Mouse (Mus musculus) heart, postnatal 4 days (tissue): ENCODE data around the gene Plekha7. TPM values are rescaled to one million over a fixed set of nuclear protein-coding genes. Genes with fewer than 3 reads are reported as not detected.
"Not testable (repeated sequence)": the region's sequence is repeated elsewhere in the genome, so short reads cannot be mapped to it uniquely, and the experiment has no call there.

Experiments
- DNase-seq: peaks from one replicate; pipeline ENCODE4 v3.0.0; 2021
- total RNA-seq, 2 experiments: library from RNA; stranded (reverse); gene quantifications; 2 replicates each; pipeline ENCODE4 v1.2.3; 2021

Plekha7 gene
- total RNA-seq, 2 experiments from 2014 or later = 19.5 to 24.9 TPM

- DNase-seq = no peak
These were observed 182.5 kb downstream of the Plekha7 start for GRCm38 (mm10) chr7:116125671-116126070.

GRCm38 (mm10) chr7:116124057-116124456 is 184.1 kb downstream of the Plekha7 start:
- no peak for DNase-seq

GRCm38 (mm10) chr7:116123597-116123985 is 184.6 kb downstream of the Plekha7 start:
- no peak for DNase-seq

DNA sequence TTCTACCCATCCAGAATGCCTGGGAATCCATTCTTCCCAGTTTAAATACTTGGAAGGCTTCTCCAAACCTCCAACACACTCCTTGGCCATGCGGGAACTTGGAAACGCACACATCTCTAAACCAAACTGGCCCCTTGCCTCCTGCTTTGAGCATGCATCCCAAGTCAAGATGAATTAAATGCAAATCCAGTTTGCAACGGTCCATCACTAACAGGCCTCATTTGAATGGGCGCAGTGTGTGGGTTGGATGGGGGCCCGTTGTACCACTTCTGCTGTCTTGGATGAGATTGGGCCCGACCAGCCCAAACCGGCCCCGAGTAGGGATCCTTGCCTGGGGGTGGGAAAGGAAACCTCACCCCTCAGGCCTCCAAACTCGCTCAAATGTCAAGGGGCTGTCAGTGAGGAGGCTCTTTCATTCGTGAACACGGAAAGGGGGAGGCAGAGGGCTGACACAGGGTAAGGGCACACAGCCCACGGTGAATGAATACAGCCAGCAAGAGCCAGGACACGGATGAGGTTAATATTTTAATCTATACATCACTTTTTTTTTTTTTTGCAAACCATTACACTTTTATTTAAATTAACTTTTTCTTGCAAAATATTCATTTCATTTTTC is 185.1 kb downstream of the Plekha7 start:
- no peak for DNase-seq

DNA sequence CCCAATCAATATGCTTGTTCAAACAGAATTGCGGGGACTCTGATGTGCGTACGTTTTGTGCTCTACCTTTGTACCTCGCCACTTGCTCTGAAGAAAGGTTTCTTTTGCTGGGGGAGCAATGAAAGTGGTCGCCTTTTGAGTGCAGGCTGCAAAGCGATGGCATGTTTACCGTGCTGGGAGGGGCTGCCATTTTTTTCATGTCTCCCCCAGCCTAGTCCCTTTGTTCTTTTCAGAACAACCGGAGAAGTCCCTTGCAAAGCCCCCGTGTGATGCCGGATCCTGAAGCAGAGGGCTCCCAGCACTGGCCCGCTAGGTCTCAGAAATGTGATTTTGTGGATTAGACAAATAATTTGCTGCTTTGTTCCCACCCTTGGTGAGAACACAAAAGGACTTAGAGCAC is 187.0 kb downstream of the Plekha7 start:
- no peak for DNase-seq

- DNase-seq = no peak
These were observed 187.4 kb downstream of the Plekha7 start for GRCm38 (mm10) chr7:116120737-116121136.

DNA sequence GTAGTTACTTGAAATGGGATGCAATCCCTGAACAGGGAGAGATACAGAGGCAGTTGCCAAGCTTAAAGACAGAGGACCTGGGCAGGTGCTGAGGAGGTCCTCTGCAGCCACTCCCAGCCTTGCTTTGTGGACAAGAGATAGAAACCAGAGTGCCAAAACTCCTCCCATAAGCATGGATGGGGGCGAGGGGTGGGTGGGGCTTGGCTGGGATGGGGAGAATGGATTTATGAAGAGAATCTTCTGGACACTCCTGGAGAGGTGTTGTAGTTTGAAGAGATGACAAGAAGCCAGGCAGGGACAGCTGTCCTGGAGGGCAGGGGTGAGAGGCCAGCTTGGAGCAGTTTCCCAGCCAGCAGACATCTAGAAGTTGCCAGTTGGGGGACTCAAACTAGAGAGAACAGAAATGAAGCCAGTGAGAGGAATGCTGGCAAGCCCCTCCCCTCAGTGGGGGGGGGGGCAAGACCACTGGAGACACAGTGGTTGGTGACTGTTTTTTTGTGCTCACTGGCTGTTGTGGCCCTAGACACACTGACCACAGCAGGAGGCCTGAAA is 188.8 kb downstream of the Plekha7 start:
- no peak for DNase-seq

- no peak for DNase-seq
These were observed 192.2 kb downstream of the Plekha7 start for GRCm38 (mm10) chr7:116115991-116116390.

GRCm38 (mm10) chr7:116115216-116115930 is 192.8 kb downstream of the Plekha7 start:
- DNase-seq = no peak

GRCm38 (mm10) chr7:116111546-116111945 is 196.6 kb downstream of the Plekha7 start:
- DNase-seq = no peak

DNA sequence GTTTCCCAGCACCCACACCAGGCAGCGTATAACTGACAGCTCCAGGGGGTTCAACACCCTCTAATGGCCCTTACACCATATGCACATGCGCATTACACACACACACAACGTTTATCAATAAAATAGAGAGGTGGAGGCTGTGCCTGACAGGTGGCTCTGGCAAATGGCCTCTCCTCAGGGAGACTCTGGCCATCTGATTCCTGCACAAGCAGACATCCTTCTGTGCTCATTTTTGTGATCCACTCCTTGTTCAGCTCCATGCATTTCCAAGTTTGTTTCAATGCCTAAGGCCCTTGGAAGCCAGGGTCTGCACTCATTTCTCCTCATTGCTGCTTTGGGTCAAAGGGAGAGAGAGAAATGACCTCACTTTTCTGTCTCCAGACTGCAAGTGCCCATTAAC is 197.5 kb downstream of the Plekha7 start:
- DNase-seq = no peak

GRCm38 (mm10) chr7:116103091-116103490 is 205.1 kb downstream of the Plekha7 start:
- no peak for DNase-seq

- peak; percentile 23 for DNase-seq
These were observed 208.1 kb downstream of the Plekha7 start for GRCm38 (mm10) chr7:116099952-116100528.

DNA sequence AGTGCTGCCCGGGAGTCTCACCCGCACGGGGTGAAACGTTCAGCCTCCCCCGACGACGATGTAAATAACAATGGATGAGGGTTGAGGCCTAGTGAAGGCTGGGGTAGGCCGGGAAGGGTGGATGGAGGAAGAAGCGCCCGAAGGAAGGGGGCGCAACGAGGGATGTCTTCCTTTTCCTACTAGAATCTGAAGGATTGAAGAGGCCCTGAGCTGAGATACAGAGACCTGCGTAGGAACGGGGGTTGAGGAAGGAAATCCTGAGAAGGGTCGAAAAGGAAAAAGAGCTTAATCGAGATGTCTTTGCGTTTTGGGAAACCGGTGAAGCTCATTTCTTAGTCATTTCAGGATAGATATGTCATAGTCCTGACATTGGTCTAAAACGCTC is 214.7 kb downstream of the Plekha7 start:
- no peak for DNase-seq

GRCm38 (mm10) chr7:116092710-116093465 is 215.3 kb downstream of the Plekha7 start:
- DNase-seq = peak; percentile 95

DNA sequence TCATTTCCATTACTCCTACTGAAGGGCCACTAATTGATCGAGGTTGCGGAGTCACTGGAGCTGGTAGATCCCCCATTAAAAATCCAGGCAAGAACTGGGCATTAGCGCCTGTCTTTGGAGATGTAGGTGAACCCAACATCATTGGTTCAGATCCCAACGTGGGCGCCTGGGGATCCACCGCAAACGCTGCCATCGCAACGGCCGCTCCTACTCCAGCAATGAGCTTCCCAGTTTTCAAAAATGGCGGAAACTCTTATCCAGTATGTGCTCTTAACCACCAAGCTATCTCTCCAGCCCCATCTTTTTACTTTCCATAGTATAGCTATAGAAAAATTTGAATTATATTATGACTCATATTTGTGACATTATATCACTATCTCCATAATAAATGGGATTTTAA is 223.8 kb downstream of the Plekha7 start, which contains the start of gene Gm4353:
TSS of gene Gm4353 (minus strand) at position 270 of the 400 bp plus-strand sequence.
- not testable (repeated sequence) for DNase-seq

Other genes with a start within 250 kb of the Plekha7 start
- 1 to 10 TPM; 1.3 to 2.1 TPM for gene Gm4353, start 223.7 kb downstream of the Plekha7 start, total RNA-seq
- 100 to 1,000 TPM; 450 to 451 TPM for gene Rps13, start 25.8 kb upstream of the Plekha7 start, total RNA-seq
- 10 to 100 TPM; 25.2 to 26.0 TPM for gene Pik3c2a, start 135.1 kb upstream of the Plekha7 start, total RNA-seq
- 10 to 100 TPM; 13.3 to 14.0 TPM for gene Nucb2, start 196.0 kb upstream of the Plekha7 start, total RNA-seq